Mouse (Mus musculus) liver, adult 2 months (tissue): ENCODE results near the gene Ola1.

ENCODE experiments used
- CTCF ChIP-seq: fragments of 200-500 bp; IDR thresholded peaks from 2 replicates; pipeline ENCODE4 v1.5.1; 2011; ENCODE audit warnings: low read depth, low read length, control low read depth
- POLR2A ChIP-seq: fragments of 200-500 bp; IDR thresholded peaks from 2 replicates; pipeline ENCODE4 v1.6.1; 2011; ENCODE audit warnings: low read length, control low read depth; ENCODE audit not compliant: insufficient read depth; ENCODE audit errors: extremely low read depth

DNA sequence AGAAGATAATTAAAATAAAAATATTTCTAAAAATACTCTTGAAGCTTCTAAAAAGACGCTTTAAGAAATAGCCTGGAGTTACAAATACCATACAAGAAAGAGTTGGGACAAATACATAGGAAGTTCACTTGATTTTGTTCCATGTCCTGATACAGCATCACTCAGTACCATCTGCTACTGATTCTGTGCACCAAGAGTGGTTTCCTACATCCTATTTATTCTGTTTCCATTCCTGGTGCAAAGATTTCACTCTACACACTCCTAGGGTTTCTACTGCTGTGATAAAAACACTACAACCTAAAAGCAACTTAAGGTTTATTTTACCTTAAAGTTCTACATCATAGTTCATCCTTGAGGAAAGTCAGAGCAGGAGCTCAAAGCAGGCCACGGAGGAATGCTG is 99.9 kb downstream of the Ola1 start:
- no peak for TF ChIP-seq POLR2A
- TF ChIP-seq CTCF: no peak
